Mouse (Mus musculus): ENCODE results near the gene Wnk4. TPM values are rescaled to one million over a fixed set of nuclear protein-coding genes. Genes with fewer than 3 reads are reported as not detected.

The Wnk4 gene
- polyA plus RNA-seq, 2 experiments, result 5.3 to 6.4 TPM

DNA sequence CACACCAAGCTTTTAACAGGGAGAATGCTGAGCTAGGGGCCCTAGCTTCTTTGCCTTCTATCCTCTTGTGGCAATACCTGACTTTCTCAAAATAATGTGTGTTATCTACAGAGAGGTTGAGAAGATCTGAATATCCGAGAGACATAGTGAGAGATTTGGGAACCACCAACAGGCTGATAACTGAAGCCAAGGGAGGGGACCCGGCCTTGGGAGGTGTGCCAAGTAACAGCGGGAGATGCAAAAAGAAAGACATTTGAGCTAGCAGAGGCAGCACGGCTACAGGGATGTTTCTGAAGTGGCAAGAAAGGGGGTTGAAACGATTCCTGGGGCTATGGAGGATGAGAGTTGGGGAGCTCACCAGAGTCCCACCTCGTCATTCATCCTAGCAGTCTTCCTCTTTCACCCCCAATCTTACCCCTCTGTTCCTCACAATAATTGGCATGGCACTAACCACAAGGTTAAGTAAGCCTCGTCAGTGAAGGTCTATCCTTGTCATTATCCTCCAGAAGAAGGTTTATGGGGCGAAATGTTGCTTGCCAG is 30.9 kb upstream of the Wnk4 start:
- H3K4me1 ChIP-seq (replicated peaks; ENCODE audit: control insufficient read depth in 2 of 2, insufficient read depth in 2 of 2, low read length in 1 of 2), result peaks cover 7 to 26% of the 10 kb centered on the region in 2 experiments; a peak in 3 of 4 replicates

GRCm38 (mm10) chr11:101230061-101230511 is 30.3 kb upstream of the Wnk4 start:
- Histone ChIP-seq H3K27ac (no peak overlapping the region), H3K4me2 (ENCODE audit: low read depth) (no peak overlapping the region), H3K4me1 (replicated peaks; ENCODE audit: control insufficient read depth in 2 of 2, insufficient read depth in 2 of 2, low read length in 1 of 2) (peaks cover 5 to 25% of the 10 kb centered on the region in 2 experiments; a peak in 3 of 4 replicates), H3K9me3 (ENCODE audit: control insufficient read depth, low read length) (no peaks in the 10 kb centered on the region), H3K4me3 (ENCODE audit: insufficient read depth in 1 of 2, low read depth in 2 of 2, low read length in 2 of 2) (no peak overlapping the region), H3K27me3 (ENCODE audit: control insufficient read depth, insufficient read depth, low read length) (peaks cover 31% of the 10 kb centered on the region), H3K9ac (replicated peaks) (no peak overlapping the region), H3K36me3 (replicated peaks; ENCODE audit: control insufficient read depth, insufficient read depth, low read depth) (no peaks in the 10 kb centered on the region)
- no peak for ATAC-seq (ENCODE audit: insufficient read depth)
- no peak for TF ChIP-seq EP300 (IDR thresholded peaks at IDR 0.05; ENCODE audit: low read depth)
- TF ChIP-seq CTCF (IDR thresholded peaks at IDR 0.05; ENCODE audit: low read depth), result no peak
- 34% methylated on average over 2 of the region's 2 CpGs for WGBS (ENCODE audit: insufficient replicate concordance)
- no peak for DNase-seq (ENCODE audit: low read depth in 3 of 3, low spot score in 3 of 3)

More for the DNA sequence above, 30.9 kb upstream of the Wnk4 start:
- Histone ChIP-seq H3K4me3 (ENCODE audit: insufficient read depth in 1 of 2, low read depth in 2 of 2, low read length in 2 of 2) (no peak overlapping the region), H3K9ac (replicated peaks) (no peak overlapping the region), H3K27me3 (ENCODE audit: control insufficient read depth, insufficient read depth, low read length) (peaks cover 31% of the 10 kb centered on the region), H3K4me2 (ENCODE audit: low read depth) (no peak overlapping the region), H3K27ac (no peak overlapping the region), H3K9me3 (ENCODE audit: control insufficient read depth, low read length) (no peaks in the 10 kb centered on the region), H3K36me3 (replicated peaks; ENCODE audit: control insufficient read depth, insufficient read depth, low read depth) (no peaks in the 10 kb centered on the region)
- no peak for TF ChIP-seq CTCF (IDR thresholded peaks at IDR 0.05; ENCODE audit: low read depth)
- no peak for TF ChIP-seq EP300 (IDR thresholded peaks at IDR 0.05; ENCODE audit: low read depth)
- WGBS (ENCODE audit: insufficient replicate concordance), result 18% methylated on average over 8 of the region's 8 CpGs
- ATAC-seq (ENCODE audit: insufficient read depth) (no peak), DNase-seq (ENCODE audit: low read depth in 3 of 3, low spot score in 3 of 3) (no peak)

- Histone ChIP-seq H3K4me1 (replicated peaks; ENCODE audit: control insufficient read depth in 2 of 2, insufficient read depth in 2 of 2, low read length in 1 of 2) (peaks cover under 1 to 23% of the 10 kb centered on the region in 2 experiments; a peak in 3 of 4 replicates), H3K4me3 (ENCODE audit: insufficient read depth in 1 of 2, low read depth in 2 of 2, low read length in 2 of 2) (no peak overlapping the region), H3K27ac (no peak overlapping the region), H3K9me3 (ENCODE audit: control insufficient read depth, low read length) (no peaks in the 10 kb centered on the region), H3K9ac (replicated peaks) (no peak overlapping the region), H3K27me3 (ENCODE audit: control insufficient read depth, insufficient read depth, low read length) (peaks cover 31% of the 10 kb centered on the region), H3K4me2 (ENCODE audit: low read depth) (peak overlapping the region; percentile 32), H3K36me3 (replicated peaks; ENCODE audit: control insufficient read depth, insufficient read depth, low read depth) (no peaks in the 10 kb centered on the region)
- ATAC-seq (ENCODE audit: insufficient read depth) (no peak), DNase-seq (ENCODE audit: low read depth in 3 of 3, low spot score in 3 of 3) (no peak)
- WGBS (ENCODE audit: insufficient replicate concordance), result 33% methylated on average over 5 of the region's 5 CpGs
- no peak for TF ChIP-seq EP300 (IDR thresholded peaks at IDR 0.05; ENCODE audit: low read depth)
- TF ChIP-seq CTCF (IDR thresholded peaks at IDR 0.05; ENCODE audit: low read depth), result no peak
Measured at GRCm38 (mm10) chr11:101230526-101230925, 29.8 kb upstream of the Wnk4 start.

DNA sequence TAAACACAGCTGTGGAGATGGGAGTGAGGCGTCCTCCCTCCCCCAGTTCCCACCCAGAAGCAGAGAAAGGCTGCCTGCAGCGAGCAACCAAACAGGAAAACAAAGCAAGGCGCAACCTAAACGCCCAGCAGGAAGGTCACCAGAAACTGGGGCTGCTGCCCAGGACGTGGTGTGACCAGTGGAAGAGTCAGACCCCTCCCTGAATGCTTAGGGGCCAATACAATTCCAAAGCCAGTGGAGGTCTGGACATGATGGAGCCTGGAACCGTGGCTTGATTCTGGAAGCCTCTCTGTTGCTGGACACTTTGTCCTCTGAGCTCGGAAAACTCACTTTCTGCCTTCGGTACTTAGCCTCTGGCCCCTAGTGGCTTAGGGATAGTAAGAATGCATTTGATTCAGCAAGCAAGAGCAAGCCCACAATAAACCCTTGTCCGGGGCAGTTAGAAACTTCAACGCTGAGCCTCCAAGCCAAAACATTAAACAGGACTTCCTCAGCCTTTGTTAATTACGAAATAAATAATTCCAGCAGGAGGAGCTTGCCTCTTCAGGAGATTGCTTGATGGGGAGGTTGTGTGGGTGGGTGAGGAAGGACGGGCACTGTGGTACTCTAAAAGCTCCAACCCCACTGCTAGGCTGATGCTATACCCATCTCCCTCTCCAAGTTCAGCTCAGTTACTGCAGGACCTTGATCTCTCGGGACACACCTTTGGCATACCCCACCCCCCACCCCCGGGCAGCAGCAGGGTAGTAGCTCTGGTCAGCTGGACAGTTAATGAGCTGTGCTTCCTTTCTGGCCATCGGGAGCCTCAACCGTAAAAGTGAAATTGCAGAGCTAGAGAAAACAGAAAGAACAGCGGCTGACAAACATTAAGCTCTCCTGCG is 29.1 kb upstream of the Wnk4 start:
- H3K36me3 ChIP-seq (replicated peaks; ENCODE audit: control insufficient read depth, insufficient read depth, low read depth), result no peaks in the 10 kb centered on the region
- H3K4me3 ChIP-seq (ENCODE audit: insufficient read depth in 1 of 2, low read depth in 2 of 2, low read length in 2 of 2), result peak overlapping the region; percentile 16 to 20; a peak in 2 of 4 replicates
- peaks cover 31% of the 10 kb centered on the region for H3K27me3 ChIP-seq (ENCODE audit: control insufficient read depth, insufficient read depth, low read length)
- H3K9ac ChIP-seq (replicated peaks), result no peak overlapping the region
- DNase-seq (ENCODE audit: low read depth in 3 of 3, low spot score in 3 of 3), result no peak
- ATAC-seq (ENCODE audit: insufficient read depth), result no peak
- H3K27ac ChIP-seq, result no peak overlapping the region; the same call in 1 of the 2 replicates
- peaks cover 0 to 23% of the 10 kb centered on the region in 2 experiments; a peak in 2 of 4 replicates for H3K4me1 ChIP-seq (replicated peaks; ENCODE audit: control insufficient read depth in 2 of 2, insufficient read depth in 2 of 2, low read length in 1 of 2)
- no peaks in the 10 kb centered on the region for H3K9me3 ChIP-seq (ENCODE audit: control insufficient read depth, low read length)
- 4% methylated on average over 18 of the region's 18 CpGs for WGBS (ENCODE audit: insufficient replicate concordance)
- TF ChIP-seq EP300 (IDR thresholded peaks at IDR 0.05; ENCODE audit: low read depth) (no peak), CTCF (IDR thresholded peaks at IDR 0.05; ENCODE audit: low read depth) (no peak)
- H3K4me2 ChIP-seq (ENCODE audit: low read depth), result peak overlapping the region; percentile 32

Data from liver, embryonic 14.5 days (tissue).